Mouse (Mus musculus) liver, embryonic 12.5 days (tissue): Measurements from ENCODE around the gene Lyrm7. TPM values are rescaled to one million over a fixed set of nuclear protein-coding genes. Genes with fewer than 3 reads are reported as not detected.
A peak's percentile ranks its signal among the peaks of the same experiment; 100 is the strongest.

Experiments
- ATAC-seq: fragments of 200-750 bp; cut with Nextera tagmentation; 2 replicates; pipeline ENCODE4 v1.8.0; 2017; ENCODE audit warnings: moderate number of reproducible peaks, mild to moderate bottlenecking, moderate library complexity
- H3K27ac ChIP-seq: fragments of 300-500 bp; sonication (generic); 2 replicates; pipeline ENCODE4 v1.5.1; 2016; ENCODE audit warnings: mild to moderate bottlenecking
- H3K27me3 ChIP-seq: fragments of 300-500 bp; sonication (generic); replicated peaks from 2 replicates; pipeline ENCODE4 v1.6.1; 2016; ENCODE audit warnings: mild to moderate bottlenecking, moderate library complexity
- H3K36me3 ChIP-seq: fragments of 300-500 bp; sonication (generic); 2 replicates; pipeline ENCODE4 v1.6.1; 2016; ENCODE audit warnings: mild to moderate bottlenecking, moderate library complexity
- H3K4me1 ChIP-seq: fragments of 300-500 bp; sonication (generic); 2 replicates; pipeline ENCODE4 v1.6.1; 2016
- H3K4me2 ChIP-seq: fragments of 300-500 bp; sonication (generic); 2 replicates; pipeline ENCODE4 v1.6.1; 2016; ENCODE audit warnings: mild to moderate bottlenecking, moderate library complexity
- H3K4me3 ChIP-seq: fragments of 300-500 bp; sonication (generic); 2 replicates; pipeline ENCODE4 v1.5.1; 2016; ENCODE audit warnings: mild to moderate bottlenecking, moderate library complexity
- H3K9ac ChIP-seq: fragments of 300-500 bp; sonication (generic); 2 replicates; pipeline ENCODE4 v1.6.1; 2016; ENCODE audit warnings: mild to moderate bottlenecking, moderate library complexity
- H3K9me3 ChIP-seq: fragments of 300-500 bp; sonication (generic); replicated peaks from 2 replicates; pipeline ENCODE4 v1.6.1; 2016; ENCODE audit warnings: mild to moderate bottlenecking, moderate library complexity
- WGBS: fragments of 180-500 bp; shearing (Covaris S2); methylation state at CpG from one replicate; pipeline ENCODE4 v1.1.7; 2016; ENCODE audit not compliant: insufficient replicate concordance; 5-methylcytosine and 5-hydroxymethylcytosine counted together
- polyA plus RNA-seq: library from polyadenylated mRNA; unstranded; fragments of >200 nt; fragmentation: Nextera tagmentation; extraction: Ambion mirVana; gene quantifications from 2 replicates; pipeline ENCODE4 v1.2.1, GENCODE M21; 2016

Gene Lyrm7
- polyA plus RNA-seq, 1 experiment from 2014 or later, result 7.6 TPM

- WGBS, result 3% methylated on average over 56 of the region's 56 CpGs
- Histone ChIP-seq H3K9ac (peak within 1 kb of the TSS; percentile 93), H3K9me3 (no peaks in the 10 kb centered on the region), H3K27ac (peak within 1 kb of the TSS; percentile 91), H3K27me3 (no peaks in the 10 kb centered on the region), H3K4me1 (peaks cover 17% of the 10 kb centered on the region), H3K36me3 (no peaks in the 10 kb centered on the region), H3K4me3 (peak within 1 kb of the TSS; percentile 87), H3K4me2 (peak within 1 kb of the TSS; percentile 99)
- peak; percentile 99 for ATAC-seq
Observed at GRCm38 (mm10) chr11:54787488-54788474, 72.9 kb downstream of the Lyrm7 start, which contains the start of gene Cdc42se2. TSS of gene Cdc42se2 (minus strand) at chr11:54787675.

DNA sequence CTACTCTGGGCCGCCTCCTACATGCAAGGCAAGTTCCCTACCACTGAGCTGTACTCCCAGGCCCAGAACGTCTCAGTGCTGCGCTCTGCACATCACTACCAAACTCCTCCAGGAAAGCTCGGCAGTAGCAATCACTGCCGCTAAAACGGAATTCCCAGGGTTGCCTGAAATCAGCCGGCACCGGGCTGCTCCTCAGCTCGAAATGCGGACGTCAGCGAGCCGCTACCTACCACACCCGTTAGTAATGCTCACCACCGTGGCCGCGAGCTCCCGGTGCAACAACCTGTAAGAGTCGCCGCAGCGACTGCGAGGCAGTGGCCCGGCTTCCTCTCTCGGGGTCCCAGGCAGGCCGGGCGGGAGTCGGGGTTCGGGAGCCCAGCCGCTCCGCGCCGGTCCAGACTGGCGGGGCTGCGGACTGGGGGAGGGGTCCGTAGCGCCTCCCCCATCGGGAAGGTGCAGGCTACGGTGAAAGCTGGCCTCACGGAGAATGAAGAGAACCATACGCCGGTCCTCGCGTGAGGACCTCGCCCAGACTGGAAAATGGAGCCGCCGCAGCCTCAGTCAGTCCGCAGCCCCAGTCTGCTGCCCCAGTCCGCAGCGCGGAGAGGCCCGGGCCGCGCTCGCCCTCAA is 73.7 kb downstream of the Lyrm7 start:
- peak overlapping the region; percentile 91 for H3K27ac ChIP-seq
- H3K9me3 ChIP-seq, result no peaks in the 10 kb centered on the region
- peak overlapping the region; percentile 93 for H3K9ac ChIP-seq
- 1% methylated on average over 54 of the region's 54 CpGs for WGBS
- no peaks in the 10 kb centered on the region for H3K27me3 ChIP-seq
- ATAC-seq, result peak; percentile 83
- peak overlapping the region; percentile 87 for H3K4me3 ChIP-seq
- peak overlapping the region; percentile 99 for H3K4me2 ChIP-seq
- H3K36me3 ChIP-seq, result no peaks in the 10 kb centered on the region
- peaks cover 17% of the 10 kb centered on the region for H3K4me1 ChIP-seq

- WGBS, result 80% methylated on average over 3 of the region's 3 CpGs
- H3K4me2 ChIP-seq, result no peak overlapping the region; the same call in 1 of the 2 replicates
- no peak for ATAC-seq
Observed at GRCm38 (mm10) chr11:54785566-54785965, 75.2 kb downstream of the Lyrm7 start.

GRCm38 (mm10) chr11:54784436-54784835 is 76.3 kb downstream of the Lyrm7 start:
- Histone ChIP-seq H3K9me3 (no peaks in the 10 kb centered on the region), H3K27ac (no peak overlapping the region), H3K36me3 (no peaks in the 10 kb centered on the region), H3K4me1 (peaks cover 23% of the 10 kb centered on the region), H3K27me3 (no peaks in the 10 kb centered on the region), H3K4me2 (no peak overlapping the region), H3K9ac (no peak overlapping the region), H3K4me3 (no peak overlapping the region)
- WGBS, result 80% methylated on average over 3 of the region's 3 CpGs
- no peak for ATAC-seq

More at GRCm38 (mm10) chr11:54785566-54785965, 75.2 kb downstream of the Lyrm7 start:
- no peak overlapping the region for H3K4me3 ChIP-seq
- no peaks in the 10 kb centered on the region for H3K9me3 ChIP-seq
- H3K9ac ChIP-seq, result no peak overlapping the region
- H3K27ac ChIP-seq, result no peak overlapping the region
- H3K4me1 ChIP-seq, result peaks cover 17% of the 10 kb centered on the region
- H3K36me3 ChIP-seq, result no peaks in the 10 kb centered on the region
- H3K27me3 ChIP-seq, result no peaks in the 10 kb centered on the region

DNA sequence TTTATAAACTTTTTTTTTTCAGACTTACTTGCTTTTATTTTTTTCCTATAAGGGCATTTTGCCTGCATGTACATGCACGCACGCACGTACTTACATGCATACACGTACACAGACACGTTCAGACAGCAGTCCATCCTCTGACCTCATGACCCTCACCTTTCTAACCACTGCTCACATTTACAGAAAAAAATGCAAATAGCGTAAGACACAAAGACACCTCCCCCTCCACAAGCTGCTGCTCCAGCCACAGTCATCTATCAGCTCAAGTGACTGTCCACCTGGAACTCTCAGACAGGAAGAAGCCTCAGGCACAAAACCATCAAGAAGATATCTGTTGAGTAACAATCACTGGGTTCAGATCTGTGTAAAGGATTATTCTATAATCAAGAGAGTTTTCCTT is 78.5 kb downstream of the Lyrm7 start:
- WGBS, result 78% methylated on average over 6 of the region's 6 CpGs
- Histone ChIP-seq H3K9ac (no peak overlapping the region), H3K27me3 (no peaks in the 10 kb centered on the region), H3K27ac (no peak overlapping the region), H3K4me3 (no peak overlapping the region), H3K36me3 (no peaks in the 10 kb centered on the region), H3K9me3 (no peaks in the 10 kb centered on the region), H3K4me2 (no peak overlapping the region), H3K4me1 (peaks cover 37% of the 10 kb centered on the region)
- ATAC-seq, result no peak

DNA sequence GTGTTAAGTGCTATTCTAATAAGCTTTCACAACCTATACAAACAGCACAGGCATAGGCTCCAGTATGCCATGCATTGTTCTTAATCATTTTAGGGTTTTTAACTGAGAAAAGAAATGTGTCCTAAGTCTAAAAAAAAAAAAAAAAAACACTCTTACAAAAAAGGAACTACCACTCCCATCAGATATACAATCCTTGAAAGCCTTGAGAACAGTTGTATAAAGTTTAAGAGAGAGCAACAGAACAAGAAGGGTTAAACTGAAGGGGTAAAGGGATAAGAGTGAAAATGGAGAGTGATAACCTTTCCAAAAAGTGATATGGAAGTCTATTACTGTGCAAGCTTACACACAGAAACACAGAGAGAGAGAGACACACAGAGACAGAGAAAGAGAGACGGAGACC is 80.8 kb downstream of the Lyrm7 start:
- 76% methylated on average over 1 of the region's 1 CpGs for WGBS

GRCm38 (mm10) chr11:54778131-54778844 is 82.4 kb downstream of the Lyrm7 start:
- Histone ChIP-seq H3K4me2 (no peak overlapping the region), H3K4me1 (peaks cover 51% of the 10 kb centered on the region), H3K9ac (no peak overlapping the region), H3K27ac (no peak overlapping the region), H3K9me3 (no peaks in the 10 kb centered on the region), H3K4me3 (no peak overlapping the region), H3K27me3 (no peaks in the 10 kb centered on the region), H3K36me3 (no peaks in the 10 kb centered on the region)
- no peak for ATAC-seq
- 38% methylated on average over 1 of the region's 1 CpGs for WGBS

More for the DNA sequence above, 80.8 kb downstream of the Lyrm7 start:
- Histone ChIP-seq H3K27me3 (no peaks in the 10 kb centered on the region), H3K9me3 (no peaks in the 10 kb centered on the region), H3K36me3 (no peaks in the 10 kb centered on the region), H3K9ac (no peak overlapping the region), H3K4me1 (peaks cover 49% of the 10 kb centered on the region), H3K4me2 (no peak overlapping the region), H3K4me3 (no peak overlapping the region), H3K27ac (no peak overlapping the region)
- no peak for ATAC-seq

GRCm38 (mm10) chr11:54777387-54778130 is 83.2 kb downstream of the Lyrm7 start:
- H3K27me3 ChIP-seq, result no peaks in the 10 kb centered on the region
- WGBS, result 68% methylated on average over 6 of the region's 6 CpGs
- no peak overlapping the region for H3K4me3 ChIP-seq
- no peak overlapping the region for H3K9ac ChIP-seq
- peaks cover 51% of the 10 kb centered on the region for H3K4me1 ChIP-seq
- ATAC-seq, result no peak
- H3K36me3 ChIP-seq, result no peaks in the 10 kb centered on the region
- no peak overlapping the region for H3K27ac ChIP-seq
- H3K9me3 ChIP-seq, result no peaks in the 10 kb centered on the region
- H3K4me2 ChIP-seq, result no peak overlapping the region

Other genes with a start within 250 kb of the Lyrm7 start
- 28.0 and 28.5 TPM in 2 replicates for gene Cdc42se2, start 73.2 kb downstream of the Lyrm7 start, polyA plus RNA-seq
- 479 and 518 TPM in 2 replicates for gene Hint1, start 5.5 kb upstream of the Lyrm7 start, polyA plus RNA-seq
- gene Gpx3, start 41.5 kb upstream of the Lyrm7 start, polyA plus RNA-seq, result 30.9 and 32.9 TPM in 2 replicates
- 7.4 and 7.6 TPM in 2 replicates for gene Tnip1, start 102.0 kb upstream of the Lyrm7 start, polyA plus RNA-seq
- gene Anxa6, start 172.5 kb upstream of the Lyrm7 start, polyA plus RNA-seq, result 52.9 and 54.7 TPM in 2 replicates
- 1.0 and 1.2 TPM in 2 replicates for gene Ccdc69, start 217.2 kb upstream of the Lyrm7 start, polyA plus RNA-seq
- gene Gm2a, start 237.2 kb upstream of the Lyrm7 start, polyA plus RNA-seq, result 10.7 and 11.4 TPM in 2 replicates